ENCODE assay signal across 27 mouse cellular contexts in genomic region chr14:99812741-99813485, GRCm38 (mm10).
A peak's percentile ranks its signal among the peaks of the same experiment; 100 is the strongest.
DNase-seq lines count a peak whose midpoint lies in the region; ATAC-seq and TF ChIP-seq lines count a peak whose summit lies in the region.
"Had no signal": no experiment of that assay in that cellular context is flagged by ENCODE, and none has a peak within 500 bp of the region (broad histone marks: within the 10 kb centered on the region; RNA-seq: fewer than 3 reads in every experiment).

No protein-coding gene starts in this region.

- H3K4me2 ChIP-seq in intestine, embryonic 16.5 days (ENCODE audit: low read depth, low read length): peak overlapping the region; percentile 6; the same call in 1 of the 2 replicates
- no peak overlapping the region for H3K4me2 ChIP-seq in heart, embryonic 11.5 days
- H3K4me2 ChIP-seq: embryonic facial prominence, embryonic 13.5 days; embryonic facial prominence, embryonic 15.5 days; forebrain, embryonic 12.5 days had no signal

- no peak for TF ChIP-seq CTCF in MEL (IDR thresholded peaks at IDR 0.05 in 2 of 3, conservative IDR thresholded peaks at IDR 0.05 in 1 of 3; ENCODE audit: control insufficient read depth in 1 of 3, insufficient read depth in 1 of 3, low read depth in 2 of 3, low read length in 3 of 3, poor library complexity in 1 of 3, severe bottlenecking in 1 of 3)
- no peak for TF ChIP-seq CTCF in small intestine, adult 2 months (IDR thresholded peaks at IDR 0.05; ENCODE audit: extremely low read depth, insufficient read length, insufficient replicate concordance, low read depth, low read length)

- TF ChIP-seq POLR2A in MEL (IDR thresholded peaks at IDR 0.05; ENCODE audit: control insufficient read depth in 1 of 2, insufficient read depth in 1 of 2, low read depth in 1 of 2, low read length in 2 of 2, poor library complexity in 1 of 2): no peak
- no peak for TF ChIP-seq POLR2A in small intestine, adult 2 months (IDR thresholded peaks at IDR 0.05; ENCODE audit: low read depth, low read length)

- H3K36me3 ChIP-seq in MEL (ENCODE audit: control insufficient read depth in 1 of 2, insufficient read depth in 2 of 2, low read length in 2 of 2): peaks cover 0 to 6% of the 10 kb centered on the region in 2 experiments; a peak in 2 of 4 replicates
- H3K36me3 ChIP-seq in intestine, embryonic 16.5 days (ENCODE audit: control insufficient read depth, insufficient read depth, low read length): no peaks in the 10 kb centered on the region
- H3K36me3 ChIP-seq in small intestine, adult 2 months (ENCODE audit: control insufficient read depth, insufficient read depth, low read length): no peaks in the 10 kb centered on the region
- no peaks in the 10 kb centered on the region for H3K36me3 ChIP-seq in heart, embryonic 11.5 days (ENCODE audit: control insufficient read depth, insufficient read depth, low read length)
- H3K36me3 ChIP-seq: embryonic facial prominence, embryonic 13.5 days; embryonic facial prominence, embryonic 15.5 days; forebrain, embryonic 10.5 days; forebrain, embryonic 12.5 days; G1E had no signal

- H3K9ac ChIP-seq in MEL (ENCODE audit: control insufficient read depth, low read depth, low read length, poor library complexity, severe bottlenecking): no peak overlapping the region
- H3K9ac ChIP-seq in intestine, embryonic 16.5 days (ENCODE audit: low read depth, low read length): no peak overlapping the region
- H3K9ac ChIP-seq in heart, embryonic 11.5 days (ENCODE audit: low read depth, low read length): no peak overlapping the region
- H3K9ac ChIP-seq: embryonic facial prominence, embryonic 13.5 days; embryonic facial prominence, embryonic 15.5 days; forebrain, embryonic 12.5 days had no signal

- no peaks in the 10 kb centered on the region for H3K9me3 ChIP-seq in MEL (replicated peaks; ENCODE audit: insufficient read depth, low read length)
- H3K9me3 ChIP-seq in intestine, embryonic 16.5 days (ENCODE audit: control insufficient read depth, low read length): no peaks in the 10 kb centered on the region
- no peaks in the 10 kb centered on the region for H3K9me3 ChIP-seq in heart, embryonic 11.5 days (replicated peaks; ENCODE audit: control insufficient read depth, low read length)
- H3K9me3 ChIP-seq: embryonic facial prominence, embryonic 13.5 days; embryonic facial prominence, embryonic 15.5 days; forebrain, embryonic 10.5 days; forebrain, embryonic 12.5 days had no signal

- no peaks in the 10 kb centered on the region for H3K79me2 ChIP-seq in MEL (ENCODE audit: control insufficient read depth, insufficient read depth, low read length, poor library complexity)

- no peak overlapping the region for H3K4me3 ChIP-seq in MEL (ENCODE audit: control insufficient read depth in 1 of 2, insufficient read depth in 1 of 2, low read depth in 2 of 2, low read length in 2 of 2)
- no peak overlapping the region for H3K4me3 ChIP-seq in intestine, embryonic 16.5 days (ENCODE audit: low read length)
- H3K4me3 ChIP-seq in small intestine, adult 2 months (ENCODE audit: low read depth, low read length): no peak overlapping the region
- H3K4me3 ChIP-seq in heart, embryonic 11.5 days (ENCODE audit: low read depth, low read length): no peak overlapping the region
- H3K4me3 ChIP-seq: embryonic facial prominence, embryonic 13.5 days; embryonic facial prominence, embryonic 15.5 days; erythroblast, embryonic 14.5 days; forebrain, embryonic 10.5 days; forebrain, embryonic 12.5 days had no signal

- TF ChIP-seq EP300 in MEL (IDR thresholded peaks at IDR 0.05; ENCODE audit: low read depth in 1 of 2, low read length in 2 of 2): peak; percentile 15 to 44; a peak in 2 of 4 replicates

- no peak for DNase-seq in MEL (ENCODE audit: low read depth, low spot score)
- DNase-seq in frontal cortex, postnatal 14 days (ENCODE audit: low spot score in 2 of 2): no peak
- no peak for DNase-seq in layer of hippocampus, postnatal 10 days (ENCODE audit: low spot score in 2 of 2)
- DNase-seq: adrenal gland, adult 2 months; adrenal gland, postnatal 10 days; adrenal gland, postnatal 25 days; B cell, adult 2 months; cerebellum, adult 11 months; cerebellum, adult 18-20 months; cerebellum, adult 8-10 months; cerebellum, adult 9-11 months; cerebellum, postnatal 14 days; cerebellum, postnatal 36 days; embryo, embryonic 11 days had no signal

- H3K4me1 ChIP-seq in MEL (ENCODE audit: control insufficient read depth in 1 of 2, insufficient read depth in 2 of 2, low read length in 2 of 2): peaks cover 0 to 3% of the 10 kb centered on the region in 2 experiments; a peak in 3 of 4 replicates
- no peaks in the 10 kb centered on the region for H3K4me1 ChIP-seq in intestine, embryonic 16.5 days (ENCODE audit: control insufficient read depth, insufficient read depth, low read length)
- peaks cover 12% of the 10 kb centered on the region; the same call in 1 of the 2 replicates for H3K4me1 ChIP-seq in small intestine, adult 2 months (ENCODE audit: control insufficient read depth, insufficient read depth, insufficient read length, low read length)
- H3K4me1 ChIP-seq in heart, embryonic 11.5 days (ENCODE audit: control insufficient read depth, insufficient read depth, low read length): no peaks in the 10 kb centered on the region
- H3K4me1 ChIP-seq: embryonic facial prominence, embryonic 13.5 days; embryonic facial prominence, embryonic 15.5 days; forebrain, embryonic 10.5 days; forebrain, embryonic 12.5 days had no signal

- WGBS in intestine, embryonic 16.5 days: 58% methylated on average over 6 of the region's 6 CpGs
- WGBS in small intestine, adult 2 months: 22% methylated on average over 6 of the region's 6 CpGs
- 34% methylated on average over 6 of the region's 6 CpGs for WGBS in heart, embryonic 11.5 days (ENCODE audit: insufficient replicate concordance)

- H3K27ac ChIP-seq in MEL (ENCODE audit: control insufficient read depth, low read depth, low read length): no peak overlapping the region
- no peak overlapping the region for H3K27ac ChIP-seq in intestine, embryonic 16.5 days (ENCODE audit: low read length)
- peak overlapping the region; percentile 74 for H3K27ac ChIP-seq in small intestine, adult 2 months (ENCODE audit: insufficient read depth, low read depth, low read length)
- no peak overlapping the region for H3K27ac ChIP-seq in heart, embryonic 11.5 days (ENCODE audit: low read depth, low read length)
- H3K27ac ChIP-seq: embryonic facial prominence, embryonic 13.5 days; embryonic facial prominence, embryonic 15.5 days; forebrain, embryonic 10.5 days; forebrain, embryonic 12.5 days had no signal

- no peak for TF ChIP-seq RAD21 in MEL (IDR thresholded peaks at IDR 0.05; ENCODE audit: low read depth, low read length)

- peak; percentile 88 for ATAC-seq in intestine, embryonic 16.5 days
- ATAC-seq in heart, embryonic 11.5 days (replicated peaks; ENCODE audit: insufficient number of reproducible peaks, low FRiP score, low TSS enrichment): no peak
- ATAC-seq: CD4-positive, CD25-positive, alpha-beta regulatory T cell, adult 4 months; forebrain, embryonic 14.5 days; forebrain, embryonic 16.5 days had no signal

- H3K27me3 ChIP-seq in MEL (ENCODE audit: control insufficient read depth in 1 of 2, insufficient read depth in 2 of 2, low read length in 2 of 2): no peaks in the 10 kb centered on the region
- H3K27me3 ChIP-seq in intestine, embryonic 16.5 days (replicated peaks; ENCODE audit: control insufficient read depth, insufficient read depth, low read length): no peaks in the 10 kb centered on the region
- no peaks in the 10 kb centered on the region for H3K27me3 ChIP-seq in small intestine, adult 2 months (ENCODE audit: control insufficient read depth, insufficient read depth, low read length)
- H3K27me3 ChIP-seq in heart, embryonic 11.5 days (ENCODE audit: control insufficient read depth, insufficient read depth, low read length): no peaks in the 10 kb centered on the region
- H3K27me3 ChIP-seq: CH12.LX; embryonic facial prominence, embryonic 13.5 days; embryonic facial prominence, embryonic 15.5 days; forebrain, embryonic 12.5 days had no signal

TF ChIP-seq in MEL, 35 proteins besides CTCF, POLR2A, EP300 and RAD21:
- 0 out of 2 replicates have a peak, but pooled peaks have one; percentile 23 for TF ChIP-seq TCF12 (IDR thresholded peaks at IDR 0.05; ENCODE audit: low read depth, low read length)
- no peak for TF ChIP-seq MXI1 (IDR thresholded peaks at IDR 0.05; ENCODE audit: low read depth, low read length)
- peak; percentile 70 for TF ChIP-seq RCOR1 (IDR thresholded peaks at IDR 0.05; ENCODE audit: low read depth, low read length)
- TF ChIP-seq GATA1 (IDR thresholded peaks at IDR 0.05; ENCODE audit: low read depth, low read length): peak; percentile 61
- TF ChIP-seq MYC (IDR thresholded peaks at IDR 0.05; ENCODE audit: low read depth, low read length): no peak
TF ChIP-seq in MEL: peak in this region for 3.
